Mouse (Mus musculus): ENCODE data around the gene Gcsh. TPM values are rescaled to one million over a fixed set of nuclear protein-coding genes. Genes with fewer than 3 reads are reported as not detected.

Gcsh gene
- polyA plus RNA-seq, 1 experiment from 2014 or later, result 93.4 TPM

DNA sequence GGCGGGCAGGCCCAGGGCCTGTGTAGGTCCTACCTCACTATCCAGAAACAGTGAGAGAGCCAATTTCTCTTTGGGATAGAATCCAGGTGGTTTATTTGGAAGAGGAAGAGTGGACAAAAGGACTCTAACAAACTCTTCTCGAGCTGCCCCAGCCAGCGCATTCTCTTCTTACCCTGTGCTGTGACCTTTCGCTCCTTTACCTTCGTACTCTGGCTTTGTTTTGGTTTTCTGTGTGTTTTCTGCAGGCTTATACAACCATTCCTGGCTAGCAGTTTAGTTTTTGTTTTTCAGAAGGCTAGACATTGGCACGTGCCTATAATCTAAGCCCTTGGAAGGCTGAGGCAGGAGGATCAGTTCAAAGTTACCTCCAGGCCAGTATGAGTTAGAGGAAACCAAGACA lies 23.8 kb downstream of the Gcsh start:
- H3K4me2 ChIP-seq, result no peak overlapping the region
- ATAC-seq, result no peak
- peaks cover 3% of the 10 kb centered on the region; the same call in 1 of the 2 replicates for H3K4me1 ChIP-seq
- H3K36me3 ChIP-seq, result no peaks in the 10 kb centered on the region
- H3K9me3 ChIP-seq (replicated peaks), result no peaks in the 10 kb centered on the region
- no peak overlapping the region for H3K9ac ChIP-seq
- H3K4me3 ChIP-seq, result no peak overlapping the region
- H3K27ac ChIP-seq, result no peak overlapping the region
- WGBS (ENCODE audit: insufficient replicate concordance), result 67% methylated on average over 6 of the region's 6 CpGs
- peaks cover 9% of the 10 kb centered on the region for H3K27me3 ChIP-seq (replicated peaks)

DNA sequence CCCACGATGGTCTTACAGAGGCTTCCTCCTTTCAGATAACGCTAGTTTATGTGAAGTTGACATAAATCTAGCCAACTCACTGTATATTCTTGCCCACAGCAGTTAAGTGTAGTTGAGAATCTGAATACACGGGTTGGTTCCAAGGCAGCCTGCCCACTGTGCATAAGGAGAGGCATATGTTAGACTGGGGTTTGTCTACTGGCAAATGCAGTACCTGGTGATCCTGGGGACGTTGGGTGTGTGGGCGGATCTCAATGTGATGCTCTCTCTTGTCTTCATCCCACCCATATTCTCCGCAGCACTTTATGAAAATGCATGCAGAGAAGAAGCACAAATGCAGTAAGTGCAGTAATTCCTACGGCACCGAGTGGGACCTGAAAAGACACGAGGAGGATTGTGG lies 38.9 kb downstream of the Gcsh start:
- WGBS (ENCODE audit: insufficient replicate concordance), result 78% methylated on average over 9 of the region's 9 CpGs
- H3K4me1 ChIP-seq, result peaks cover 8% of the 10 kb centered on the region; the same call in 1 of the 2 replicates
- H3K36me3 ChIP-seq, result peaks cover 62% of the 10 kb centered on the region
- no peak for ATAC-seq
- H3K27me3 ChIP-seq (replicated peaks), result no peaks in the 10 kb centered on the region
- no peak overlapping the region for H3K4me3 ChIP-seq
- no peak overlapping the region for H3K27ac ChIP-seq
- H3K9ac ChIP-seq, result no peak overlapping the region
- no peak overlapping the region for H3K4me2 ChIP-seq
- H3K9me3 ChIP-seq (replicated peaks), result no peaks in the 10 kb centered on the region

GRCm38 (mm10) chr8:116952428-116952827 lies 40.9 kb downstream of the Gcsh start:
- Histone ChIP-seq H3K4me3 (no peak overlapping the region), H3K27ac (no peak overlapping the region), H3K4me1 (peaks cover 15% of the 10 kb centered on the region), H3K36me3 (peaks cover 46% of the 10 kb centered on the region), H3K9ac (no peak overlapping the region), H3K4me2 (no peak overlapping the region), H3K27me3 (replicated peaks) (no peaks in the 10 kb centered on the region), H3K9me3 (replicated peaks) (no peaks in the 10 kb centered on the region)
- WGBS (ENCODE audit: insufficient replicate concordance), result 70% methylated on average over 8 of the region's 8 CpGs
- no peak for ATAC-seq

GRCm38 (mm10) chr8:116951778-116952177 lies 41.6 kb downstream of the Gcsh start:
- Histone ChIP-seq H3K9ac (no peak overlapping the region), H3K27ac (no peak overlapping the region), H3K27me3 (replicated peaks) (no peaks in the 10 kb centered on the region), H3K36me3 (peaks cover 40% of the 10 kb centered on the region), H3K4me2 (no peak overlapping the region), H3K4me1 (peaks cover 19% of the 10 kb centered on the region), H3K9me3 (replicated peaks) (no peaks in the 10 kb centered on the region), H3K4me3 (no peak overlapping the region)
- WGBS (ENCODE audit: insufficient replicate concordance), result 80% methylated on average over 2 of the region's 2 CpGs
- ATAC-seq, result no peak

GRCm38 (mm10) chr8:116951369-116951768 lies 42.0 kb downstream of the Gcsh start:
- no peaks in the 10 kb centered on the region for H3K9me3 ChIP-seq (replicated peaks)
- H3K36me3 ChIP-seq, result peaks cover 36% of the 10 kb centered on the region
- H3K4me2 ChIP-seq, result no peak overlapping the region
- H3K27ac ChIP-seq, result no peak overlapping the region
- H3K4me3 ChIP-seq, result no peak overlapping the region
- H3K27me3 ChIP-seq (replicated peaks), result no peaks in the 10 kb centered on the region
- no peak for ATAC-seq
- peaks cover 24% of the 10 kb centered on the region for H3K4me1 ChIP-seq
- 72% methylated on average over 5 of the region's 5 CpGs for WGBS (ENCODE audit: insufficient replicate concordance)
- H3K9ac ChIP-seq, result no peak overlapping the region

DNA sequence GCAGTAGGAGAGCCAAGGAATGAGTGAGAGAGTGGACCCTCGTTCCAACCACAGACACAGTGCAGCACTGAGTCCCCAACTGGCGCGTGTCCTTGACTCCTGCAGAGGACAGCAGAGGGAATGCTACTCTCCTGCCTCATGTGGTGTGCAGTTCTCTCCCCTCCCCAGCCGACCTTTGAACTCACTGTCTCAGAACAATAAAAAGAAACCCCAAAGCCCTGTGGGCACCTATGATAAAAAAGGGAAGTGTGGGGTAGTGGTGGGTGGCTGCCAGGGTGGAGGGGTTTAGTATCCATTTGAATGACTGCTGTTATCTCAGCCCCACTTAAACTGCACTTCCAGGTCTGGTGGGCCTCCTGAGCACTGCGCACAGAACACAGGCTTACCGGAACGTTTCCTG lies 45.7 kb downstream of the Gcsh start:
- 30% methylated on average over 7 of the region's 7 CpGs for WGBS (ENCODE audit: insufficient replicate concordance)
- ATAC-seq, result no peak

GRCm38 (mm10) chr8:116946851-116947250 lies 46.5 kb downstream of the Gcsh start:
- peak overlapping the region; percentile 56 for H3K9ac ChIP-seq
- H3K27ac ChIP-seq, result peak overlapping the region; percentile 81
- peak overlapping the region; percentile 98 for H3K4me2 ChIP-seq
- no peaks in the 10 kb centered on the region for H3K27me3 ChIP-seq (replicated peaks)
- peak overlapping the region; percentile 40 for H3K4me3 ChIP-seq
- no peaks in the 10 kb centered on the region for H3K9me3 ChIP-seq (replicated peaks)
- ATAC-seq, result no peak
- H3K36me3 ChIP-seq, result no peaks in the 10 kb centered on the region
- 44% methylated on average over 6 of the region's 6 CpGs for WGBS (ENCODE audit: insufficient replicate concordance)
- H3K4me1 ChIP-seq, result peaks cover 62% of the 10 kb centered on the region

More for the DNA sequence above, 45.7 kb downstream of the Gcsh start:
- no peak overlapping the region for H3K4me3 ChIP-seq
- H3K9me3 ChIP-seq (replicated peaks), result no peaks in the 10 kb centered on the region
- peak overlapping the region; percentile 39; the same call in 1 of the 2 replicates for H3K4me2 ChIP-seq
- peak overlapping the region; percentile 23; the same call in 1 of the 2 replicates for H3K27ac ChIP-seq
- no peaks in the 10 kb centered on the region for H3K27me3 ChIP-seq (replicated peaks)
- no peak overlapping the region for H3K9ac ChIP-seq
- H3K36me3 ChIP-seq, result no peaks in the 10 kb centered on the region
- peaks cover 56% of the 10 kb centered on the region for H3K4me1 ChIP-seq

- H3K9ac ChIP-seq, result peak overlapping the region; percentile 56
- no peaks in the 10 kb centered on the region for H3K27me3 ChIP-seq (replicated peaks)
- no peaks in the 10 kb centered on the region for H3K9me3 ChIP-seq (replicated peaks)
- H3K4me1 ChIP-seq, result peaks cover 61% of the 10 kb centered on the region
- H3K4me2 ChIP-seq, result peak overlapping the region; percentile 98
- 32% methylated on average over 21 of the region's 21 CpGs for WGBS (ENCODE audit: insufficient replicate concordance)
- ATAC-seq, result no peak
- H3K4me3 ChIP-seq, result peak overlapping the region; percentile 40
- H3K27ac ChIP-seq, result peak overlapping the region; percentile 81
- H3K36me3 ChIP-seq, result peaks cover 4% of the 10 kb centered on the region; the same call in 1 of the 2 replicates
Measured at GRCm38 (mm10) chr8:116946268-116946838, 47.0 kb downstream of the Gcsh start.

DNA sequence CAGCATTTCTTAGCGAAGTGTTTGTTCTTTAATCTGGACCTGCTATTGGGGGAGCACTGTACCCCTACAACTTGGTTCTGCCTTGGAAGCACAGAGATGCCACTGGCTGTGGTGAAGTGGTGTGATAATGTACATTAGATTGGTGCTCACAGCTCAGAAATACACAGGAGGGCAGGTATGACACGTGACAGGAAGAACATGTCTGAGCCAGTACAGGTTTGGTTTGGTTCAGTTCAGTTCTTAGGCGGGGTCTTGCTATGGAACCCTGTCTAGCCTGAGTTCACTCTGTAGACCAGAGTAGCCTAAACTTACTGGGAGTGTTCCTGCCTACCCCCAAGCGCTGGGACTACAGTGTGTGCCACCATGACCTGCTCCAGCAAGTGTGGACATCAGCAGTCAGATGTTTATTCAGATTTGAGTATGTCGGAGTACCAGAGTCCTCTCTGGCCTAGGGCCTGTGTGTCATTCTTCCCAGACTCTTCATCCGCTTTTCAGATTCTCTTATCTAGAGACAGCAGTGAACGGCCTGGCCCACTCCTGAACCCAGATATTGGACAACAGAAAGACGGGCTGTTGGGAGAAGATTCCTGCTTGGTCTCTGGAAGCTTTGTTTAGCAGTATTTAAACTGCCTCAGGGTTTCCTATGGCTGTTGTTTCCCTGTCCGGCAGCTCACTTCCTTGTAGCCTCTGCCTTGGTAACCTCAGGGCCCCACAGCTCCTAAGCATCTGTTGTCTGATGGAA lies 48.0 kb downstream of the Gcsh start:
- WGBS (ENCODE audit: insufficient replicate concordance), result 37% methylated on average over 9 of the region's 9 CpGs
- peak; percentile 74 for ATAC-seq
- H3K4me3 ChIP-seq, result peak overlapping the region; percentile 95; the same call in 1 of the 2 replicates
- H3K9ac ChIP-seq, result peak overlapping the region; percentile 22; the same call in 1 of the 2 replicates
- H3K4me1 ChIP-seq, result peaks cover 57% of the 10 kb centered on the region
- peaks cover 14% of the 10 kb centered on the region for H3K36me3 ChIP-seq
- H3K9me3 ChIP-seq (replicated peaks), result no peaks in the 10 kb centered on the region
- H3K27ac ChIP-seq, result peak overlapping the region; percentile 81
- H3K27me3 ChIP-seq (replicated peaks), result no peaks in the 10 kb centered on the region
- H3K4me2 ChIP-seq, result peak overlapping the region; percentile 98

DNA sequence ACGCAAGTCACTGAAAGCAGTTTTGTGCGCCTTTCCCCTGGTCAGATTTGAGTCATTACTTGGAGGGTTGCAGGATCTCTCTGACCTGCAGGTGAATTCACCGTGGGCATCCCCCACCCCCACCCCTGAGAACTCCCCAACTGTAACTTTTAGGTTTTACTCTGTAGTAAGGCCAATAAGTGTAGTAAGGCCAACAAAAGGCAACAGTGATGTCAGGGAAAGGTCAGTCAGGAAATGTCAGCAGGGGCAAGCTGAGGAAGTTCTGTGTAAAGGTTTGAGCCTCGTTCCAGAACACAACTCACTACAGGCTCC lies 49.0 kb downstream of the Gcsh start:
- H3K4me1 ChIP-seq, result peaks cover 57% of the 10 kb centered on the region
- no peaks in the 10 kb centered on the region for H3K27me3 ChIP-seq (replicated peaks)
- peak overlapping the region; percentile 98 for H3K4me2 ChIP-seq
- WGBS (ENCODE audit: insufficient replicate concordance), result 6% methylated on average over 4 of the region's 4 CpGs
- peak overlapping the region; percentile 95 for H3K4me3 ChIP-seq
- peak overlapping the region; percentile 94 for H3K9ac ChIP-seq
- H3K27ac ChIP-seq, result peak overlapping the region; percentile 81; the same call in 1 of the 2 replicates
- H3K36me3 ChIP-seq, result peaks cover 24% of the 10 kb centered on the region
- no peaks in the 10 kb centered on the region for H3K9me3 ChIP-seq (replicated peaks)
- ATAC-seq, result no peak

DNA sequence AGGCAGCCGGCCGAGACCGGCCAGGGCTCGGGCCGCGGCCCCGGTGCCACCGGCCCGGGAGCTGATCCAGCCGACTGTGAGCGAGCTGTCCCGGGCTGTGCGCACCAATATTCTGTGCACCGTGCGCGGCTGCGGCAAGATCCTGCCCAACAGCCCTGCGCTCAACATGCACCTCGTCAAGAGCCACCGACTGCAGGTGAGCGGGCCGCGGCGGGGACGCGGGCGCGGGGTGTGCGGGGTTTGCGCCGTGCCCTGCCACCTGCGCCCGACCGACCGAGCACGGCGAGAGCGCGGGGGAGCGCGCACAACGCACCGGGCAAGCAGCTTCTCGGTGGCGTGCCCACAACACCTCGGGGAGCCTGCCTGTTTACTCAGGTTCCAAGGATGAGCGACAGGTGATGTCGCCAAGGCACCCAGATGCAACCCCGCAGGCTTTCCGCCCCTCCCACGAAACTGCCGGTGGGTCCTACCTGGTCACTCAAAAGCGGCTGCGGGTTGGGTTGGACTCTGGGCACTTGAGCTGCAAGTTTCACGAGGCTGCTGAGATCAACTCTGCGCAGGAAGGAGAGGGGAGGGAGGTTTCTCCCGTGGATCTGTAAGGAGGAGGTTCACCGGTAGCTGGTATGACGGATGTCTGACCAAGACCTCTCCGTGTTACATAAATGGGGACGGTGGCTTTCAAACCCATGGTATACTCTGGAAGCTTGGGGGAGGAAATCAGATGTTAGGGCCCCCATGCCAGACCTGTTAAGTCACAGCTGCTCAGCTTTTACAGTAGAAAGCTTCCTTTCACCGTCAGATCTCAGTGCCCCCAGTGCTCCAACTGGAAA lies 49.6 kb downstream of the Gcsh start:
- H3K27ac ChIP-seq, result peak overlapping the region; percentile 81
- H3K4me2 ChIP-seq, result peak overlapping the region; percentile 98
- peaks cover 29% of the 10 kb centered on the region for H3K36me3 ChIP-seq
- peaks cover 57% of the 10 kb centered on the region for H3K4me1 ChIP-seq
- peak; percentile 43 for ATAC-seq
- H3K4me3 ChIP-seq, result peak overlapping the region; percentile 95
- H3K27me3 ChIP-seq (replicated peaks), result no peaks in the 10 kb centered on the region
- peak overlapping the region; percentile 94 for H3K9ac ChIP-seq
- no peaks in the 10 kb centered on the region for H3K9me3 ChIP-seq (replicated peaks)
- WGBS (ENCODE audit: insufficient replicate concordance), result under 1% methylated on average over 56 of the region's 62 CpGs

DNA sequence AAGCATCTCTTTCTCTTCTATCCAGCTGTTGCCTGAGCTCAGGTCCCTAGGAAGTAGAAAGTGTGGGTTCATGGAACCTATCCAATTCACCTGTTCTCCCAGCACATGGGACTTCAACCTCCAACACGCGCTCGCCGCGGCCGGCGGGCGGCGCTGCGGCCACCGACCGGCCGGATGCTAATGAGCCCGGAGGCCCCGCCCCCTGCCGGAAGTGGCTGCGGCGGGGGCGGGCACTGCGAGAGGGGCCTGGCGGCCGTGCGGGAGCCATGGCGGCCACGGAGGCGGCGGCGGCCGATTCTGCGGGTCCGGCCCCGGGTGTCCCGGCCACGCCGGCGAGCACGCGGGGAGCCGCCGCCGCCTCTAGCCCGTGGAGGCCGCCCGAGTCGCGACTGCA lies 50.2 kb downstream of the Gcsh start, which contains the start of gene Atmin:
Gene Atmin, plus strand, starts transcription at position 233 of the 394 bp plus-strand sequence.
- Histone ChIP-seq H3K9ac (peak within 1 kb of the TSS; percentile 94), H3K4me3 (peak within 1 kb of the TSS; percentile 95), H3K27me3 (replicated peaks) (no peaks in the 10 kb centered on the region), H3K4me1 (peaks cover 55% of the 10 kb centered on the region), H3K9me3 (replicated peaks) (no peaks in the 10 kb centered on the region), H3K36me3 (peaks cover 36% of the 10 kb centered on the region), H3K27ac (peak within 1 kb of the TSS; percentile 81), H3K4me2 (peak within 1 kb of the TSS; percentile 98)
- ATAC-seq, result peak; percentile 81
- under 1% methylated on average over 45 of the region's 46 CpGs for WGBS (ENCODE audit: insufficient replicate concordance)
